Mouse (Mus musculus): ENCODE results near the gene Ap2m1.

- TF ChIP-seq CTCF (IDR thresholded peaks at IDR 0.05; ENCODE audit: low read depth) (no peak), EP300 (IDR thresholded peaks at IDR 0.05; ENCODE audit: low read depth) (no peak)
Measured at GRCm38 (mm10) chr16:20517701-20518374, 17.4 kb upstream of the Ap2m1 start.
